Mouse (Mus musculus) right cerebral cortex, postnatal 25 days (tissue): ENCODE measurements at regions not wholly inside any gene's neighbourhood (a gene's known extent, or its start where the extent isn't known, plus 50 kb on each side); places are given as distances from the start of the nearest gene placed in this dataset.

ENCODE experiments used
- DNase-seq: peaks from one replicate; pipeline ENCODE4 v3.0.0; 2022

DNA sequence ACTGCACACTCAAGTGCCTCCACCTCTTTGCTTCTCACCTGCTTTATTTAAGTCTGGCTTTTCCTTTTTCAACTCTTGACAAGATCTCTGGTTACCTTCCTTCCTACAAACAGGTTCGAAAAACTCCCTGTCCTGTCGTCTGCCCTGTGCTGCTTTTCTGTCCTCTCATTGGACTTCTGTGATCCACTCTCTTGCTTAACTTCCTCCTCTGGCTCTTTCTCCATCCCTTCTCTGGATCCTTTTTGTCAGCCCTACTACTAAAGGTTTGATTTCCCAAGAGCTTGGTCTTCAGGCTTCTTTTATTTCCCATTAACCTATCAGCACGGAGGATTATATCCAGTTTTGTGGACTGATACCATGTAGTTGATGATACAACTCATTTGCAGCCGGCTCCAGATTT, 149.8 kb downstream of the Satb1 start:
- DNase-seq: no peak

- no peak for DNase-seq
These were observed 150.7 kb downstream of the Satb1 start for GRCm38 (mm10) chr17:51682368-51682767.

GRCm38 (mm10) chr17:51677451-51677850, 155.6 kb downstream of the Satb1 start:
- DNase-seq: no peak

GRCm38 (mm10) chr17:51658408-51658807, 174.7 kb downstream of the Satb1 start:
- no peak for DNase-seq

- no peak for DNase-seq
These were observed 179.2 kb downstream of the Satb1 start for GRCm38 (mm10) chr17:51653881-51654280.

DNA sequence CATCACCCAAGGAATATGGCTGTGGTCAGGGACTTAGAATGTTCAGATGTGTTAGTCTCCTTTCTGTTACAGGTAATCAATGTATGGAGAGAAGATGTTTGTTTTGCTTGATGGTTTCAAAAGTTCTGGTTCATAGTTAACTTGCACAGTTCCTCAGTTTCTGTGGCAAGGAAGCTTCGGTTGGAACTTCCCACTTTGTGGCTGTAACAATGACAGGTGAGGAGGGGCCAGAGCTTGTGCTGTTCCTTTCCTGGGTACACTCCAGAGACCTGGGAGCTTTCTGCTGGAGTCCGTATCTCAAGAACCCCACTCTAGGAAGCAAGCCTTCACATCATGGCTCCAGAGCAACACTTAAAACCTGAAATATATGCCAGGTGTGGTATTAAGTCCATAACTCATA, 181.2 kb downstream of the Satb1 start:
- DNase-seq: no peak

DNA sequence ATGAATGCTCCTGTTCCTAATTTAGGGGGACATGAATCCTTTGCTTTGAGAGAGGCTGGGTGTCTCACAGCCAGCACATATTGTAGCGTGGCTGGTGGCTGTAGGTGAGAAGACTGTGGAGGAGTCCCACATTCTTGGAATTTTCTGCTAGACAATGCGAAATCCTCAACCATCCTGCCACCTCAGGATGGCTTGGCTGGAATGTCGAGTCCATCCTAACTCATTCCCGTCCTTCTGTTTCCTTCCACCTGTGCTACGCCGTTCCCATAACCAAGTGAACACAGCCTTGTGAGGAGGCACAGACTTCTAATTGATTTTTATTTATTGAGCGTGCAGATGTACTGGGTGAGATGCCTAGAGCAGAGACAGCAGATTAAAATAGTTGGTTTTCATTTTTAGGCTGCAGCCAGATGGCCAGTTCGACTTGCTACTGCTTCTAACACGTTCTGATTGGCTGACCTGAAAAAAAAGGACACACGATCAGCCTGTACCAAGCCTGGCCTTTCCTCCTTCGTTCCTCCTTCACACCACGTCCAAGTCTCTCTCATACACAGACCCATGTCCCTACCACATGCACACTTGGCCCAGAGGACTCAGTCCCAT, 183.8 kb downstream of the Satb1 start:
- peak; percentile 36 for DNase-seq

GRCm38 (mm10) chr17:51646416-51646815, 186.7 kb downstream of the Satb1 start:
- no peak for DNase-seq

DNA sequence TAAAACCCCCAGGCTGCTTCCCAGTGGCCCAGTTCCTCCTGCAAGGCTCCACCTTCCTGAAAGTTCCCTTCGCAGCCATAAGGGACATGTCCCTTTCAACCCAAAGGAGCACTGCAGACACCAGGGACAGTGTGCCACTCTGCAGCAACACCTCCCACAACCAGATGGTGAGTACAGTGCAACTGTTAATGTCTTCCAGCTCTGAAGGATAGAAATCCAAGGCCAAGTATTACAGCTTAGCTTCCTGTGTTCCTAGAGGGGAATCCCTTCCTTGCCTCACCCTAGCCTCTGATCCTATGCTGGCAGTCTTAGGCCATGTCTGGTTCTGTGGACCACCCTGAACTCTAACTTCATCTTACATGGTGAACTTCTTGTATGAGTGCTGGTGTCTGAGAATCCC, 187.2 kb downstream of the Satb1 start:
- no peak for DNase-seq

DNA sequence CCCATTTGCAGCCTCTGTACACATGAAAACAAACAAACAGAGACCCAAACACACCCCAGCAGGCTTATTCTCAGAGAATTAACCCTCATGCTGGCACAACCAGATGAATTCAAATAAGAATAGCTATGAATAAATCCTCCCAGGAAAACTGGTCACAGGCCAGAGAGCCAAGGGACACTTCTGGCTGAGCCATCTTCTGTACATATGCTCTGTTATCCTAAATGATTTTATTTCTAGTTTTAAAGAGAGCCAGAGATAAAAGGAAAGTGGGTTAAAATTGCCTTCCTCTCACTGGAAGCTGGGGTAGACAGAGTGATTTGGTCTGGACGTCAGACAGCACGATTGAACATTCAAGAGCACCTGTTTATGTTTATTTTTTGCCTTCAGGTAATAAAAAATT, 190.4 kb downstream of the Satb1 start:
- DNase-seq: no peak

DNA sequence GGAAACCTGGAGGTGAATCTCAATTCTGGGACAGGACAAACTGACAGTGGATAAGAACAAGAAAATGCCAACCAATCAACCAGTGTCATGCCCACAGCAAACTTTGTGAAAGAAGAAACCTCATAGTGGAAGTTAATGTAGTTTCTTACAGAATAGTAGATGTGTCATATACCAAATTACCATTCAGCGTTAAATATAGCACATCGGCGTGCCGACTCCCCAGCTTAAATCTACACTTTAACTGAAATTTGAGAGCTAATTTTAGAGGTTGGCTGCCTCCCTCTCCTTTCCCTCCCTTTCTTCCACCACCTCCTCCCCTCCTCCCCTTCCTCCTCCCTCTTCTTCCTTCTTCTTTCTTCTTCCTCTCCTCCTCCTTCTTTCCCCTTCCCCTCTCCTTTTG, 197.2 kb downstream of the Satb1 start:
- DNase-seq: no peak

GRCm38 (mm10) chr17:51631574-51631973, 201.5 kb downstream of the Satb1 start:
- DNase-seq: no peak

- no peak for DNase-seq
These were observed 212.6 kb downstream of the Satb1 start for GRCm38 (mm10) chr17:51620528-51620927.

GRCm38 (mm10) chr17:51585263-51585662, 247.8 kb downstream of the Satb1 start:
- DNase-seq: no peak

- no peak for DNase-seq
These were observed 248.9 kb downstream of the Satb1 start for GRCm38 (mm10) chr17:51583984-51584880.

DNA sequence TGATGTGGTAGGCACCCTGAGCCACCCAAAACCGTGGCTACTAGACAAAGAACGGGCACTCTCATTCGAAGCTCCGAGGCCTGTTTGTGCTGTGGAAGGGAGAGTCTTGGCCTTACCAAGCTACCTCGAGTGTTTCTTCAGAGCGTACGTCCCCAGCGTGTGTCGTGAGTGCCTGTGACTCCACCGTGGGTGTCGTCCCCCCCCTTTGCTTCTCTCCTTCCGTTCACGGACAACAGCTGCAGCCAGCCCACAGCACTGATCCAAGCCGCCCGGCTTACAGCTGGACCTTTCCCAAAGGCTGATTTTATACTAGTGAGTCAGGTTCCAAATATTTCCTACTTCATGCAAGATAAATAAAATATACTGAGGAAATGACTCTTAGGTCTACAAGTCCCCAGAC, 249.8 kb downstream of the Satb1 start:
- peak; percentile 41 for DNase-seq

DNA sequence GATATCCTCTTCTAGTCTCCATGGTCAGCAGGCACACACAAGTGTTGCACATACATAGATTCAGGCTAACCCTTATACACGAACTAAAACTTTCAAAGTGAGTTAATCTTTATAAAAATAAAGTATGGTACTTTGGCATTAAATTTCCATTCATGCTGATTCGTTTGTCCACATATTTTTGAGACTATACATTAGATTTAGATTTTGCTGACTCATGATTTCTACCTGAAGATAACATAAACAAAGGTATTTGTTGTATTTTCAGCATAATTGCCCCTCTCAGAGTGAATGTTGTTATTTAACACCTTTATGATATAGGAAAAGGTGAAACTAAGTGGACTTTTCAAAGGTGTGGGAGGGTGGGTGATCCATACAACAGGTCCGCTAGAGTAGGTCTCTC, 277.2 kb downstream of the Satb1 start:
- no peak for DNase-seq

DNA sequence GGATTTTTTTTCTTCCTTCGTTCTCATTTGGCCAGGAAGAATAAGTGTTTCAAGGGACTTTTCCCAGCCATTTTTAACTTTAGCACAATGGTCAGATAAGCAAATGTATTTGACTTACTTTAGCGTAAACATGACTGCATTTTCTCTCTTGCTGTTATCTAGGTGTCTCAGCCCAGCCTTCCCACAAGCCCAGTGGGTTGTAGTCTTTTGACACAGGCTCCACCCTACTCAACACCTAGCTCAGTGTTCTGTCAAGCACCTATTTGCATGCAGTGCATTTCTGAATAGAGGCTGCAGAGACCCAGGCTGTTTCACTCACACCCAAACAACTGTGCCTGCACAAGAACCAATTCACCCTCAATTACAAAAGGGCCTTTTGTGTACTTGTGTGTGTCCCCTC, 278.6 kb downstream of the Satb1 start:
- no peak for DNase-seq

- DNase-seq: no peak
These were observed 280.6 kb downstream of the Satb1 start for GRCm38 (mm10) chr17:51552277-51553015.

DNA sequence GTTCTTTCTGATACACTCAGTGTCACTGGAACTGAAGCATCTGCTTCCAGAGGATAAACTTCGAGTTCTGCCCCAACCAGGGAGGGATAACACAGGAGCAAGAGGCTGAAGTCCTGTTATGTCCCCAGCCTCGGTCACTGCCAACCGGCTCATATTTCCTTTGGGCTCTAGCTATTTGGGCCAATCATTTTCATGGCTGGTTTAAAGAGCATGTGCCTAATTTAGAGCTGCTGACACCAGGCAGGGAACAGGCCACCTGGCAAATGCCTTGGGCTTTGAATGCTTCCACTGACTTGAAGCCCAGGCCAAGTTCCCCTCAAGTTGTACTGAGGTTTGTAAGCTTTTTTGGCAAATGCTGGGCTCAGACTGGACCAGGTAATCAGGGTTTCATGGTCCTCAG, 286.1 kb downstream of the Satb1 start:
- DNase-seq: no peak

- no peak for DNase-seq
These were observed 290.5 kb downstream of the Satb1 start for GRCm38 (mm10) chr17:51542544-51542943.

DNA sequence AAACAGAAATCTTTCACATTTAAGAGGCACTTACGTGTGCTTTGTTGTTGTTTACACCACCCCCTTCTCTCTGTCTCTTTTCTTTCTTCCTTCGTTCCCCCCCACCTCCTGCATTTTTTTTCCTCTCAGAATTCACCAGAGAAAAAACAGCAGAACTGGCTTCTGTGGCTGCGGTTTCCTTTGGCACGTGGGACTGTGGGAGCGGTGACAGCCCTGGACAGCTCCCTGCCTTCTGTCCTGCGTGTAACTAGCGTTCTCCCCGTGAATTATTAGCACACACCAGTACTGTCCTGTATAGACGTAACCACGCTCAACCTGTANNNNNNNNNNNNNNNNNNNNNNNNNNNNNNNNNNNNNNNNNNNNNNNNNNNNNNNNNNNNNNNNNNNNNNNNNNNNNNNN, 298.4 kb downstream of the Satb1 start:
- no peak for DNase-seq

GRCm38 (mm10) chr17:51534270-51534669, 298.8 kb downstream of the Satb1 start:
- DNase-seq: peak; percentile 24

- DNase-seq: no peak
These were observed 304.9 kb downstream of the Satb1 start for GRCm38 (mm10) chr17:51528161-51528560.
